Mouse (Mus musculus): Measurements from ENCODE around the gene Prkca. TPM values are rescaled to one million over a fixed set of nuclear protein-coding genes. Genes with fewer than 3 reads are reported as not detected.

Prkca gene
- total and polyA plus RNA-seq, 3 experiments = 15.3 to 30.9 (median 19.9) TPM

- no peak overlapping the region for H3K27ac ChIP-seq (ENCODE audit: control insufficient read depth, low read depth, low read length)
- H3K4me3 ChIP-seq (ENCODE audit: control insufficient read depth in 1 of 2, insufficient read depth in 1 of 2, low read depth in 2 of 2, low read length in 2 of 2) = no peak overlapping the region
- no peak for TF ChIP-seq CHD1 (IDR thresholded peaks at IDR 0.05; ENCODE audit: low read depth, low read length)
- TF ChIP-seq TCF12 (IDR thresholded peaks at IDR 0.05; ENCODE audit: low read depth, low read length) = no peak
- no peak for TF ChIP-seq MAX (IDR thresholded peaks at IDR 0.05; ENCODE audit: low read length)
- no peak for TF ChIP-seq MXI1 (IDR thresholded peaks at IDR 0.05; ENCODE audit: low read depth, low read length)
- no peak for TF ChIP-seq BHLHE40 (IDR thresholded peaks at IDR 0.05; ENCODE audit: borderline replicate concordance, low read depth, low read length)
- TF ChIP-seq MYC (IDR thresholded peaks at IDR 0.05; ENCODE audit: low read depth, low read length) = no peak
- TF ChIP-seq MAZ (IDR thresholded peaks at IDR 0.05; ENCODE audit: low read depth, low read length) = no peak
- no peak for TF ChIP-seq KAT2A (conservative IDR thresholded peaks at IDR 0.05; ENCODE audit: low read depth, low read length)
- TF ChIP-seq USF1 (IDR thresholded peaks at IDR 0.05; ENCODE audit: low read depth, low read length) = no peak
- no peak for TF ChIP-seq TAL1 (IDR thresholded peaks at IDR 0.05; ENCODE audit: low read length)
- TF ChIP-seq E2F4 (IDR thresholded peaks at IDR 0.05; ENCODE audit: borderline replicate concordance, low read depth, low read length) = no peak
- TF ChIP-seq ETS1 (IDR thresholded peaks at IDR 0.05; ENCODE audit: low read depth, low read length) = no peak
- TF ChIP-seq HCFC1 (IDR thresholded peaks at IDR 0.05; ENCODE audit: low read depth, low read length) = no peak
- no peak for TF ChIP-seq JUND (IDR thresholded peaks at IDR 0.05; ENCODE audit: low read depth, low read length)
- H3K9ac ChIP-seq (ENCODE audit: control insufficient read depth, low read depth, low read length, poor library complexity, severe bottlenecking) = no peak overlapping the region
- no peak for DNase-seq (ENCODE audit: low read depth, low spot score)
- no peaks in the 10 kb centered on the region; a peak in 1 of 4 replicates for H3K4me1 ChIP-seq (ENCODE audit: control insufficient read depth in 1 of 2, insufficient read depth in 2 of 2, low read length in 2 of 2)
- no peaks in the 10 kb centered on the region for H3K9me3 ChIP-seq (replicated peaks; ENCODE audit: insufficient read depth, low read length)
- no peaks in the 10 kb centered on the region for H3K36me3 ChIP-seq (ENCODE audit: control insufficient read depth in 1 of 2, insufficient read depth in 2 of 2, low read length in 2 of 2)
- no peaks in the 10 kb centered on the region for H3K79me2 ChIP-seq (ENCODE audit: control insufficient read depth, insufficient read depth, low read length, poor library complexity)
- no peaks in the 10 kb centered on the region for H3K27me3 ChIP-seq (ENCODE audit: control insufficient read depth in 1 of 2, insufficient read depth in 2 of 2, low read length in 2 of 2)
Measured at GRCm38 (mm10) chr11:108127908-108128307, 215.8 kb downstream of the Prkca start.

GRCm38 (mm10) chr11:108122486-108122885, 221.2 kb downstream of the Prkca start:
- H3K27ac ChIP-seq (ENCODE audit: control insufficient read depth, low read depth, low read length) = no peak overlapping the region
- DNase-seq (ENCODE audit: low read depth, low spot score) = no peak
- peaks cover 3 to 12% of the 10 kb centered on the region in 2 experiments; a peak in 3 of 4 replicates for H3K4me1 ChIP-seq (ENCODE audit: control insufficient read depth in 1 of 2, insufficient read depth in 2 of 2, low read length in 2 of 2)
- peaks cover 0 to 2% of the 10 kb centered on the region in 2 experiments; a peak in 1 of 4 replicates for H3K36me3 ChIP-seq (ENCODE audit: control insufficient read depth in 1 of 2, insufficient read depth in 2 of 2, low read length in 2 of 2)
- no peaks in the 10 kb centered on the region for H3K9me3 ChIP-seq (replicated peaks; ENCODE audit: insufficient read depth, low read length)
- TF ChIP-seq MAFK (IDR thresholded peaks at IDR 0.05; ENCODE audit: borderline replicate concordance, low read depth, low read length) = no peak
- TF ChIP-seq USF1 (IDR thresholded peaks at IDR 0.05; ENCODE audit: low read depth, low read length) = no peak
- TF ChIP-seq TAL1 (IDR thresholded peaks at IDR 0.05; ENCODE audit: low read length) = no peak
- TF ChIP-seq MYC (IDR thresholded peaks at IDR 0.05; ENCODE audit: low read depth, low read length) = no peak
- TF ChIP-seq ZMIZ1 (IDR thresholded peaks at IDR 0.05; ENCODE audit: low read depth, low read length) = no peak
- TF ChIP-seq MYB (IDR thresholded peaks at IDR 0.05; ENCODE audit: low read depth, low read length) = no peak
- no peak for TF ChIP-seq MXI1 (IDR thresholded peaks at IDR 0.05; ENCODE audit: low read depth, low read length)
- TF ChIP-seq RCOR1 (IDR thresholded peaks at IDR 0.05; ENCODE audit: low read depth, low read length) = no peak
- TF ChIP-seq SMC3 (IDR thresholded peaks at IDR 0.05; ENCODE audit: low read depth, low read length) = no peak
- TF ChIP-seq ZC3H11A (IDR thresholded peaks at IDR 0.05; ENCODE audit: low read depth, low read length) = no peak
- no peak for TF ChIP-seq GABPA (IDR thresholded peaks at IDR 0.05; ENCODE audit: low read depth, low read length)
- TF ChIP-seq UBTF (IDR thresholded peaks at IDR 0.05; ENCODE audit: borderline replicate concordance, insufficient read depth, low read depth, low read length) = no peak
- TF ChIP-seq ELF1 (IDR thresholded peaks at IDR 0.05; ENCODE audit: low read depth, low read length) = no peak
- TF ChIP-seq HCFC1 (IDR thresholded peaks at IDR 0.05; ENCODE audit: low read depth, low read length) = no peak
- TF ChIP-seq ZKSCAN1 (IDR thresholded peaks at IDR 0.05; ENCODE audit: low read depth, low read length) = no peak
- no peak for TF ChIP-seq BHLHE40 (IDR thresholded peaks at IDR 0.05; ENCODE audit: borderline replicate concordance, low read depth, low read length)
- no peak for TF ChIP-seq NRF1 (IDR thresholded peaks at IDR 0.05; ENCODE audit: insufficient read depth, low read depth, low read length, poor library complexity, severe bottlenecking)
- no peak for TF ChIP-seq POLR2AphosphoS2 (IDR thresholded peaks at IDR 0.05; ENCODE audit: low read length)
- no peak for TF ChIP-seq GATA1 (IDR thresholded peaks at IDR 0.05; ENCODE audit: low read depth, low read length)
- TF ChIP-seq JUND (IDR thresholded peaks at IDR 0.05; ENCODE audit: low read depth, low read length) = no peak
- H3K4me3 ChIP-seq (ENCODE audit: control insufficient read depth in 1 of 2, insufficient read depth in 1 of 2, low read depth in 2 of 2, low read length in 2 of 2) = no peak overlapping the region
- H3K9ac ChIP-seq (ENCODE audit: control insufficient read depth, low read depth, low read length, poor library complexity, severe bottlenecking) = no peak overlapping the region
- H3K27me3 ChIP-seq (ENCODE audit: control insufficient read depth in 1 of 2, insufficient read depth in 2 of 2, low read length in 2 of 2) = no peaks in the 10 kb centered on the region
- no peaks in the 10 kb centered on the region for H3K79me2 ChIP-seq (ENCODE audit: control insufficient read depth, insufficient read depth, low read length, poor library complexity)

Data from MEL (cell line).